Comparison of ENCODE assay signal across 21 mouse cellular contexts in genomic region chr3:54579425-54579824, GRCm38 (mm10).
DNase-seq lines count a peak whose midpoint lies in the region; ATAC-seq lines count a peak whose summit lies in the region.
"Had no signal": no experiment of that assay in that cellular context is flagged by ENCODE, and none has a peak within 500 bp of the region (broad histone marks: within the 10 kb centered on the region; RNA-seq: fewer than 3 reads in every experiment).

No protein-coding gene starts in this region.

- DNase-seq in heart, adult 11 months, result peak; percentile 55
- DNase-seq in heart, postnatal 14 days, result no peak
- DNase-seq in R1 (ENCODE audit: low read depth, low spot score), result peak; percentile 81
- DNase-seq in lung, postnatal 36 days, result no peak
- no peak for DNase-seq in yolk sac, embryonic 10.5 days (ENCODE audit: low spot score)
- DNase-seq in spleen, adult 18-20 months, result no peak
- DNase-seq: adrenal gland, adult 8-10 months; adrenal gland, postnatal 25 days; cerebellum, adult 11-12 months; cerebellum, adult 9-10 months; cerebellum, postnatal 14 days; gastrocnemius, postnatal 10 days; gastrocnemius, postnatal 36 days; heart, postnatal 36 days had no signal

- peak; percentile 53; the same call in 1 of the 2 replicates for ATAC-seq in neutrophil, adult 5-6 weeks (ENCODE audit: extremely low read depth, insufficient number of reproducible peaks, low FRiP score, poor library complexity, severe bottlenecking)
- ATAC-seq: activated CD4-positive, CD25-positive, alpha-beta regulatory T cell, adult 4 months; forebrain, embryonic 13.5 days; forebrain, embryonic 16.5 days; hindbrain, embryonic 16.5 days; intestine, embryonic 15.5 days; Patski had no signal

- intact Hi-C loops in heart, postnatal 14 days (cut with DNase I), result no loop called here

Comparison
In these comparisons a context has a peak if more than half of its experiments do, and no peak if none do; other contexts are left out.
1. DNase-seq: peak in heart, adult 11 months (single experiment) and R1 (single experiment); none in heart, postnatal 14 days (0 of 2), lung, postnatal 36 days (single experiment), yolk sac, embryonic 10.5 days (single experiment) and spleen, adult 18-20 months (0 of 2).